Mouse (Mus musculus) mature B cell (primary cell): ENCODE results near the gene Arhgef40.

Experiments
- in situ Hi-C: fragments of 300-500 bp; cut with MboI; formaldehyde crosslinking; loops from 2 replicates; pipeline ENCODE4 v1.14.3; 2019

Gene Arhgef40

DNA sequence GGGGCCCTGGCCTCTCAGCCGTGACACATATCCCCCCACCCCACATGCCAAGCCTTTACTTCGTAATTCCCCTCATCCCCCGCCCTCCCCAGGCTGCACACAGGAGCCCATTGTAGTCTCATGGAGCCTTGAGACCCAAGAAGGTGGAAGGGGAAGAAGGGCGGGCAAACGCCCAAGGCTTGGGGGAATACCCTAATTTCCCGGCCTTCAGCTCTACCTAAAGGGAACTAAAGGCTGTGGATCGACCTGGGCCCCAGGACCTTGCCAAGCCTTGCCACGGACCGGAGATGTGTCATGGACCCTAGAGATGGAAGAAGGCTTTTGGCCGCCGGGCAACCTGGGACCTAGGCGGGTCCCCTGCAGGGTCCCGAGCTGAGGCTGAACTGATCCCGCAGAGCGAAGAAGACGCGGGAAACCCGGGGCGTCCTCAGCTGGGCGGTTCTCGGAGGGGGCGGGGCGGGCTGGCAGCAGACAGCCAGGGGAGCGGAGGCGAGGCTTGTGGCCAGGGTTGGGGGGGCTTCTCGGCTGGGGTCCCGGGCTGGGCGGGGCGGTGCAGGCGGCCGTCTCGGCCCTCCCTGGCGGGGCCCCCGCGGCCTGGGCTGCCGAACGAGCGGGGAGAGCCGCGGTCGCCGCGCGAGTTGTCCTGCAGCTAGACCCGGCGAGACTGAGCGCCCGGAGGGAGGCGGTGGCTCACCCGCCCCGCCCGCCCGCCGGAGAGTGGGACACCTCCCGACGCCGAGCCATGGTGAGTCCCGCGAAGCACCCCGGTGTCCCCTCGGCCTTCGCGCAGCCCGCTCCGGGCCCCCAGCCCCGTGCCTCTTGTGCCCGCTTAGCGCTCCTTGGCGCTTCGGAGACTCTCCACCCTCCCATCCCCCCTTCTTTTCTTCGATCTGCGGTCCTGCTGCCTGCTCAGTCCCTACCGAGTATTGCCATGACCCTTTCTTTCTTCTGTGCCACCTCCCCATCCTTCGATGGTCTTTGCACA, at the start of gene Arhgef40:
Gene Arhgef40 (plus strand): TSS at position 473 of the 985 bp plus-strand sequence.
- in situ Hi-C loops = no loop called here

DNA sequence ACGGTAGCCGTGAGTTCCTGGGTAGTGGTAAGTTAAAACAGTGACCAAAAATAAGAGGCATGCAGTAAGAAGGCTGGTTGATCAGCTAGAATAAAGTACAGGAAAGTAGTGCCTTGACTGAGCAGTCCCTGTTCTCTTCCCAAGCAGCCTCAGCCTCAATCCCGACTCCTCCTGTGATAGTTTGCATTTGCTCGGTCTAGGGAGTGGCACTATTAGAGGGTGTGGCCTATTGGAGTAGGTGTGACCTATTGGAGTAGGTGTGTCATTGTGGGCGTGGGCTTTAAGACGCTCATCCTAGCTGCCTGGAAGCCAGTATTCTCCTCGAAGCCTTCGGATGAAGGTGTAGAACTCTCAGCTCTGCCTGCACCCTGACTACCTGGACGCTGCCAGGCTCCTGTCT, 45.5 kb upstream of the Arhgef40 start:
- in situ Hi-C loops = no loop called here

GRCm38 (mm10) chr14:51940944-51941560, 43.5 kb upstream of the Arhgef40 start:
- in situ Hi-C loops = no loop called here

- in situ Hi-C loops = no loop called here
These were observed 42.9 kb upstream of the Arhgef40 start for GRCm38 (mm10) chr14:51941577-51941976.

- in situ Hi-C loops = no loop called here
These were observed 42.3 kb upstream of the Arhgef40 start for GRCm38 (mm10) chr14:51942236-51942635.

GRCm38 (mm10) chr14:51943336-51943735, 41.2 kb upstream of the Arhgef40 start:
- in situ Hi-C loops = no loop called here

GRCm38 (mm10) chr14:51960316-51960715, 24.2 kb upstream of the Arhgef40 start:
- in situ Hi-C loops = no loop called here

DNA sequence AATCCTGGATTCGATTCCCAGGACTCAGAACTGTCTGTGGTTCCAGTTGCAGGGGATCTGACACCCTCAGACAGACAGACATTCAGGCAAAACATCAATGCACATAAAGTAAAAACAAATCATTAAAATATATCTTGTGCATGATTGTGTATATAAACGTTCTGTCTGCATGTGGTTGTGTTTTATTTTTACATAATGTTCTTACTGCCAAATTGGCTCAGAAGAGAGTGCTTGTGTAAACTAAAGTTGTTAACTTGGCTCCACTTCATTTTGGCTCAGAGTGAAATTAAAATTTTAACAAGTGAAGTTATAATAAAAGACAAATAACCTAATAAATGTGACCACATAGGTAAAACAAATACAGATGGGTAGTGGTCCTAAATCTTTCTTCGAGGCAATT, 17.1 kb upstream of the Arhgef40 start:
- in situ Hi-C loops = no loop called here

- in situ Hi-C loops = no loop called here
These were observed 5.3 kb upstream of the Arhgef40 start for GRCm38 (mm10) chr14:51979252-51979651.

GRCm38 (mm10) chr14:51983251-51983650, 1.3 kb upstream of the Arhgef40 start:
- in situ Hi-C loops = no loop called here

DNA sequence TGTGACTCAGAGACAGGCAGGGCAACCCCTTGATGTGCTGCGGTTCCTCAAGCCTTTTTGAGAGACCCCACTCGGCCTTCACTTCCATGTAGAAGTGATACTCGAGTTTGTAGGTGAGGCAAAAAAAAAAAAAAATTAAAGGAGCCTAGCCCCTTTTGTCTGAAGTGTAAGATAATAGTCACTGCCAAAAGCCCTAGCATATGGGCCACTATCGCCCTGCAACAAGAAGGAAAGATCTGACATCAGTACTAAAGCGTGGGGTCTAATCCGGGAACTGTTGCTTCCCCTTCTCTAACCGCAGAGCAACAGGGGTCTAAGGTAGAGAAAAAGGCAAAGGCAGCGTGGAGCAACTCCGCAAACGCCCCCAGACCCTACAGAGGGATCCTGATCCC, 668 bp upstream of the Arhgef40 start:
- in situ Hi-C loops = no loop called here

- in situ Hi-C loops = no loop called here
These were observed 1.0 kb downstream of the Arhgef40 start for GRCm38 (mm10) chr14:51985301-51986152.

GRCm38 (mm10) chr14:51986153-51986505, 1.6 kb downstream of the Arhgef40 start:
- in situ Hi-C loops = no loop called here

- in situ Hi-C loops = no loop called here
These were observed 2.7 kb downstream of the Arhgef40 start for GRCm38 (mm10) chr14:51987177-51987576.

- in situ Hi-C loops = no loop called here
These were observed 4.2 kb downstream of the Arhgef40 start for GRCm38 (mm10) chr14:51988731-51989130.

DNA sequence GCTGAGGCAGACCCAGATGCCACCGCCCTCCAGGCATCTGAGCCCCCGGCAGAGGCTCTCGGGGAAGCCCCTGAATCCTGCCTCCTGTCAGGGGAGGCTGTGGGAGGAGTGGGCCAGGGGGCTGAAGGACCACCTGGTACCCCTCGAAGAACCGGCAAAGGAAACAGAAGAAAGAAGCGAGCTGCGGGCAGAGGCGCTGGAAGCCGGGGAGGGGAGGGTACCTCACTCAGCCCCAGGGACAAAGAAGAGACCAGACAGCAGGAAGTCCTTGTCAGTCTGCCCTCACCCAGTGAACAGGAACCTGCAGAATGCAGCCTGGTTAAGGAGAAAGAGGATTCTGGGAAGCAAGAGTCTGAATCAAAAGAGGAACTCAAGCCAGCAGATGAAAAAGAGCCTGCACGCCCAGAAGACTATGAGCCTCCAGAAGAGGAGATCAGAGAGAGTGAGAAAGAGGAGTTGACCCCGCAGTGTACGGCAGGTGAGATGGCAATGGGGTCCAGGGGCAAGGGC, 5.0 kb downstream of the Arhgef40 start:
- in situ Hi-C loops = no loop called here

DNA sequence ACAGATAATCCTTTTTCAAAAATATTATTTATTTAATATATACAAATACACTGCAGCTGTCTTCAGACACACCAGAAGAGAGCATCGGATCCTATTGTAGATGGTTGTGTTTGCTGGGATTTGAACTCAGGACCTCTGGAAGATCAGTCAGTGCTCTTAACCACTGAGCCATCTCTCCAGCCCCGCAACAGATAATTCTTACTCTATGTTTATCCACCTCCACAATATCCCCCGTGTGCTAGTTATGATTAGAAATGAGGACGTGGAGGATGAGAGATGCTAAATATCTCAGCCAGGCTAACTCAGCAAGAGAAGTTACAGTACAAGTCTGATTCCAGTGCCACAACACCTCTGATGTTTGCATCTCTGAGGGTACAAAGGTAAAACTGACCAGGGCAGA, 9.9 kb downstream of the Arhgef40 start:
- in situ Hi-C loops = no loop called here

DNA sequence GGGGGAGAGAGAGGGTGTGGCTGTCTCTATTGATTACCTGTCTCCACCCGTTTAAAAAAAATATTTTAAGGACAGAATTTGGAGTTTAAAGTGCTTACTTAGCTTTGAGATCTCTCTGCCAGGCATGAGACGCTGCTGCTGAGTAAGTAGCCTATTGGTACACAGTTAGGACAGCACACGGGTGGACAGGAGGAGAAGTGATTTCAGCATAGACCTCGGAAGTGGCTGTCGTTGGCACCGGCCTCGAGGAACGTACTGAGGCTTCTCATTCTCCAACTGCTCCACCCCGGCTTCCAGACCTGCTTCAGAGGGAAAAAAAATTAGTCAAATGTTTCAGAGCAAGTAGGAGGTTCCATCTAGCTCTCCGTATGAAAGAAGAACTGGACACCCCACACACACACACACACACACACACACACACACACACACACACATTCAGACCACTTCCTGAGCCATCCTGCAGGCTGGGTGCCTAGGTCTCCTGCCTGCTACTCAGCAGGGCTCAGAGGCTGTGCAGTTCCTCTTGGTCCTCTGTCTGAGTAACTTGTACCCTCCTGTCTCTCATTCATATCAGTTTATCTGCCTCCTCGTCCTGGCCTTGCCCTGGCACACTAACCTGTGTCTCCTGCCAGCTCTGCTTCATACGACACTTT, 10.8 kb downstream of the Arhgef40 start:
- in situ Hi-C loops = no loop called here

- in situ Hi-C loops = no loop called here
These were observed 11.8 kb downstream of the Arhgef40 start for GRCm38 (mm10) chr14:51996231-51996841.

- in situ Hi-C loops = no loop called here
These were observed 12.3 kb downstream of the Arhgef40 start for GRCm38 (mm10) chr14:51996866-51997265.

DNA sequence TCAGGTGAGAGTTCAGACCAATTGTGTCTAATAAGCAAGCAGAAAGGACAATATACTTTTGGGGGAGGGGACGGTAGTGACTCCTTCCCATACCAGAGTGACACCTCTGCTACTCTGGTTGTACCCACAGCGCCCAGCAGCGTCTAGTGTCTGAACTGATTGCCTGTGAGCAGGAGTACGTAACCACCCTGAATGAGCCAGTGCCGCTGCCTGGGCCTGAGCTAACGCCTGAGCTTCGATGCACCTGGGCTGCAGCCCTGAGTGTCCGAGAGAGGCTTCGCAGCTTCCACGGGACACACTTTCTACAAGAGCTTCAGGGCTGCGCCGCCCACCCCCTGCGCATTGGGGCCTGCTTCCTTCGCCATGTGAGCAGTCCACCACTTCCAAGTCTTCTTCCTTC, 13.0 kb downstream of the Arhgef40 start:
- in situ Hi-C loops = no loop called here
